Comparison of ENCODE assay signal across 11 mouse cellular contexts in the genomic region with DNA sequence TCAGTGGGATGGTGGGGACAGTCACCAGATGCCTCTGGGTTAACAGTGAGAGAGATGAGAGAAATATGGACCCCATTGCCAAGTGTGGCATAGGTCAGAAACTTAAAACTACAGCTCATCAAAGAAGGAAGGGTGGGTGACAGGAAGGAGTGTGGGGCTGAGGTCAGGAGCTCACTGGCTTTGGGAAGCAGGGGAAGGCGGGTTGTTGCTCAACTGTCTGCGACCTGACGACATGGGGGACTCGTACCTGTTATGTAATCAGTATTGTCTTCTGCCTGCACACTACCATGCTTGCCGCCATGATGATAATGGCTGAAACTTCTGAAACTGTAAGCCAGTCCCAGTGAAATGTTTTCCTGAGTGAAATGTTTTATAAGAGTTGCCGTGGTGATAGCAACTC.
"Had no signal": no experiment of that assay in that cellular context is flagged by ENCODE, and none has a peak within 500 bp of the region (broad histone marks: within the 10 kb centered on the region; RNA-seq: fewer than 3 reads in every experiment).

No protein-coding gene starts in this region.

- ATAC-seq: intestine, embryonic 16.5 days; liver, embryonic 12.5 days; midbrain, embryonic 16.5 days had no signal

- H3K4me3 ChIP-seq: layer of hippocampus, adult 2 months; limb, embryonic 10.5 days; liver, embryonic 12.5 days; midbrain, embryonic 12.5 days had no signal

- DNase-seq: kidney, adult 9 months; kidney, postnatal 4 days; right cerebral cortex, adult 18-20 months; right cerebral cortex, postnatal 25 days; thymus, postnatal 36 days had no signal

- H3K4me1 ChIP-seq: liver, embryonic 12.5 days; midbrain, embryonic 12.5 days had no signal
